Comparison of ENCODE assay signal across 25 mouse cellular contexts in the genomic region with DNA sequence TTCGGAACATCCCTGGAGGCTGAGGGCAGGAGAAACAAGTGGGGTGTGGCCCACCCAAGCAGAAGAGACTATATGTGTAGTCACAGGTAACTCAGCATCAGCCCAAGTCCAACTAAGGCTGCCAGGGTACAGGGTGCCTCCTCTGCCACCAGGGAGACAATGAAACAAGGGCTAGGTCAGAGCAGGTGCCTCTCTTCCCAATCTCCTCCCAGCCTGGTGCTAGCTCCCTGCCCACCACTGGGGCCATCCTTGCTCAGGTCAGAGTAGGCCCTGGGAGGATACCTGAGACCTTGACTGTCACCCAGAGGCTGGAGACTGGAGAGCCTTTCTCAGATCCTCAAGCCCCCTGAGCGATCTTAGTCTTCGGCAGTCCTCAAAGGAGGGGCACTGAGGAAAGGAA. TPM values are rescaled to one million over a fixed set of nuclear protein-coding genes. Genes with fewer than 3 reads are reported as not detected.
DNase-seq lines count a peak whose midpoint lies in the region; ATAC-seq and TF ChIP-seq lines count a peak whose summit lies in the region.
"Had no signal": no experiment of that assay in that cellular context is flagged by ENCODE, and none has a peak within 500 bp of the region (broad histone marks: within the 10 kb centered on the region; RNA-seq: fewer than 3 reads in every experiment).

No protein-coding gene starts in this region.

- 0 out of 2 replicates have a peak, but pooled peaks cover 2% of the 10 kb centered on the region for H3K4me1 ChIP-seq in forebrain, embryonic 11.5 days (replicated peaks; ENCODE audit: control insufficient read depth, insufficient read depth, low read length)
- no peaks in the 10 kb centered on the region for H3K4me1 ChIP-seq in forebrain, postnatal 0 days (ENCODE audit: insufficient read depth)
- peaks cover 39% of the 10 kb centered on the region for H3K4me1 ChIP-seq in heart, embryonic 10.5 days
- peaks cover 48% of the 10 kb centered on the region for H3K4me1 ChIP-seq in embryonic facial prominence, embryonic 10.5 days

- no peaks in the 10 kb centered on the region for H3K27me3 ChIP-seq in forebrain, embryonic 11.5 days (ENCODE audit: control insufficient read depth, insufficient read depth, low read length)
- no peaks in the 10 kb centered on the region for H3K27me3 ChIP-seq in forebrain, postnatal 0 days (ENCODE audit: insufficient read depth, low read length)
- H3K27me3 ChIP-seq in heart, embryonic 10.5 days (ENCODE audit: insufficient read depth, poor library complexity, severe bottlenecking): peaks cover 20% of the 10 kb centered on the region
- 0 out of 2 replicates have a peak, but pooled peaks cover 5% of the 10 kb centered on the region for H3K27me3 ChIP-seq in embryonic facial prominence, embryonic 10.5 days (replicated peaks; ENCODE audit: low read depth, poor library complexity, severe bottlenecking)
- H3K27me3 ChIP-seq: embryonic facial prominence, embryonic 13.5 days; embryonic facial prominence, embryonic 15.5 days; forebrain, embryonic 12.5 days; Patski had no signal

- peak; percentile 37 for DNase-seq in forebrain, embryonic 11.5 days (ENCODE audit: low spot score)
- no peak for DNase-seq in forebrain, postnatal 0 days
- peak; percentile 61 for DNase-seq in heart, embryonic 10.5 days (ENCODE audit: low spot score)
- no peak for DNase-seq in heart, postnatal 25 days (ENCODE audit: low spot score)
- no peak for DNase-seq in embryonic facial prominence, embryonic 10.5 days (ENCODE audit: low spot score)
- DNase-seq: adrenal gland, adult 8-10 months; adrenal gland, postnatal 14 days; adrenal gland, postnatal 36 days; B cell, adult 2 months; cerebellum, adult 11-12 months; cerebellum, adult 2 months; cerebellum, adult 9-10 months; cerebellum, postnatal 10 days; cerebellum, postnatal 25 days had no signal

- no peaks in the 10 kb centered on the region; the same call in 1 of the 2 replicates for H3K9me3 ChIP-seq in forebrain, embryonic 11.5 days (ENCODE audit: control insufficient read depth, low read length)
- 0 out of 2 replicates have a peak, but pooled peaks cover 7% of the 10 kb centered on the region for H3K9me3 ChIP-seq in forebrain, postnatal 0 days (ENCODE audit: low read length)
- H3K9me3 ChIP-seq in heart, embryonic 10.5 days: no peaks in the 10 kb centered on the region
- no peaks in the 10 kb centered on the region for H3K9me3 ChIP-seq in embryonic facial prominence, embryonic 10.5 days
- H3K9me3 ChIP-seq: embryonic facial prominence, embryonic 15.5 days; forebrain, embryonic 12.5 days; G1E had no signal

- no peak overlapping the region for H3K4me2 ChIP-seq in forebrain, embryonic 11.5 days (ENCODE audit: low read depth, low read length, severe bottlenecking)
- H3K4me2 ChIP-seq in forebrain, postnatal 0 days (ENCODE audit: low read depth): no peak overlapping the region
- H3K4me2 ChIP-seq: embryonic facial prominence, embryonic 13.5 days; embryonic facial prominence, embryonic 15.5 days; forebrain, embryonic 12.5 days had no signal

- TF ChIP-seq CTCF in forebrain, postnatal 0 days (IDR thresholded peaks at IDR 0.05; ENCODE audit: low read depth): no peak

- H3K4me3 ChIP-seq in forebrain, embryonic 11.5 days (ENCODE audit: low read depth, low read length): no peak overlapping the region
- no peak overlapping the region for H3K4me3 ChIP-seq in forebrain, postnatal 0 days (ENCODE audit: low read depth, low read length)
- no peak overlapping the region for H3K4me3 ChIP-seq in heart, embryonic 10.5 days
- H3K4me3 ChIP-seq in embryonic facial prominence, embryonic 10.5 days: no peak overlapping the region
- H3K4me3 ChIP-seq: embryonic facial prominence, embryonic 13.5 days; embryonic facial prominence, embryonic 15.5 days; forebrain, embryonic 12.5 days had no signal

- no peaks in the 10 kb centered on the region for H3K36me3 ChIP-seq in forebrain, embryonic 11.5 days (ENCODE audit: control insufficient read depth, insufficient read depth, low read length)
- H3K36me3 ChIP-seq in forebrain, postnatal 0 days (ENCODE audit: insufficient read depth): no peaks in the 10 kb centered on the region
- H3K36me3 ChIP-seq in heart, embryonic 10.5 days: no peaks in the 10 kb centered on the region
- 0 out of 2 replicates have a peak, but pooled peaks cover 4% of the 10 kb centered on the region for H3K36me3 ChIP-seq in embryonic facial prominence, embryonic 10.5 days (replicated peaks)
- H3K36me3 ChIP-seq: embryonic facial prominence, embryonic 13.5 days; embryonic facial prominence, embryonic 15.5 days; forebrain, embryonic 12.5 days; G1E had no signal

- H3K9ac ChIP-seq in forebrain, embryonic 11.5 days (ENCODE audit: low read length): no peak overlapping the region
- no peak overlapping the region for H3K9ac ChIP-seq in forebrain, postnatal 0 days
- H3K9ac ChIP-seq: embryonic facial prominence, embryonic 13.5 days; embryonic facial prominence, embryonic 15.5 days; forebrain, embryonic 12.5 days had no signal

- 87% methylated on average over 3 of the region's 3 CpGs for WGBS in forebrain, embryonic 11.5 days
- 100% methylated on average over 3 of the region's 3 CpGs for WGBS in forebrain, postnatal 0 days
- 79% methylated on average over 3 of the region's 3 CpGs for WGBS in heart, embryonic 10.5 days
- 87% methylated on average over 3 of the region's 3 CpGs for WGBS in embryonic facial prominence, embryonic 10.5 days

- intact Hi-C loops in heart, postnatal 25 days (cut with DNase I): no loop called here

- no peak for ATAC-seq in forebrain, embryonic 11.5 days (replicated peaks; ENCODE audit: low FRiP score)
- ATAC-seq in forebrain, postnatal 0 days: no peak
- ATAC-seq in erythroblast, adult 5-6 weeks (replicated peaks; ENCODE audit: low FRiP score, poor library complexity, severe bottlenecking): no peak
- ATAC-seq: activated CD4-positive, CD25-positive, alpha-beta regulatory T cell, adult 4 months; CD4-positive, CD25-positive, alpha-beta regulatory T cell, adult 4 months; forebrain, embryonic 14.5 days; forebrain, embryonic 16.5 days; Patski had no signal

- no peak overlapping the region for H3K27ac ChIP-seq in forebrain, embryonic 11.5 days (ENCODE audit: low read depth, low read length)
- H3K27ac ChIP-seq in forebrain, postnatal 0 days (ENCODE audit: low read depth, low read length): no peak overlapping the region
- H3K27ac ChIP-seq in heart, embryonic 10.5 days: no peak overlapping the region
- H3K27ac ChIP-seq in embryonic facial prominence, embryonic 10.5 days (replicated peaks): peak overlapping the region; percentile 52; the same call in 1 of the 2 replicates
- H3K27ac ChIP-seq: embryonic facial prominence, embryonic 13.5 days; embryonic facial prominence, embryonic 15.5 days; forebrain, embryonic 12.5 days had no signal

RNA-seq across cellular contexts. Expression of a gene that starts 41.9 kb away (rescaled TPM):
- 9.4 and 11.7 TPM in 2 replicates for polyA plus RNA-seq in forebrain, embryonic 11.5 days (2014; fragmentation: Nextera tagmentation; extraction: Ambion mirVana)
- 31.0 and 45.8 TPM in 2 replicates for total RNA-seq in forebrain, postnatal 0 days (2014; rRNA removed)
- polyA plus RNA-seq in forebrain, postnatal 0 days (2015; fragmentation: Nextera tagmentation; extraction: Ambion mirVana): 27.4 and 32.2 TPM in 2 replicates
- polyA plus RNA-seq in heart, embryonic 10.5 days (2016; fragmentation: Nextera tagmentation; extraction: Ambion mirVana): 3.0 and 10.4 TPM in 2 replicates
- 10 to 100 TPM; 31.4 to 33.0 TPM for total RNA-seq in heart, postnatal 25 days (2021)
- polyA plus RNA-seq in embryonic facial prominence, embryonic 10.5 days (2016; fragmentation: Nextera tagmentation; extraction: Ambion mirVana): 13.8 and 18.2 TPM in 2 replicates
- 0.63 TPM in 1 of 2 replicates, not detected in the other for total RNA-seq in erythroblast, adult 5-6 weeks (2015; ENCODE audit: low replicate concordance)
- not detected in 2 replicates for total RNA-seq in erythroblast, adult 5-6 weeks (2017; ENCODE audit: low replicate concordance)
- total RNA-seq: CH12.LX had no signal
- polyA plus RNA-seq: G1E had no signal

RNA-seq across cellular contexts. Expression of a gene that starts 41.9 kb away (rescaled TPM):
- polyA plus RNA-seq in forebrain, embryonic 11.5 days (2014; fragmentation: Nextera tagmentation; extraction: Ambion mirVana): 18.1 and 21.1 TPM in 2 replicates
- total RNA-seq in forebrain, postnatal 0 days (2014; rRNA removed): 612 and 779 TPM in 2 replicates
- polyA plus RNA-seq in forebrain, postnatal 0 days (2015; fragmentation: Nextera tagmentation; extraction: Ambion mirVana): 54.0 and 58.3 TPM in 2 replicates
- not detected in 2 replicates for polyA plus RNA-seq in heart, embryonic 10.5 days (2016; fragmentation: Nextera tagmentation; extraction: Ambion mirVana)
- total RNA-seq in heart, postnatal 25 days (2021): 1 to 10 TPM; 1.0 to 1.2 TPM
- 1.5 and 2.2 TPM in 2 replicates for polyA plus RNA-seq in embryonic facial prominence, embryonic 10.5 days (2016; fragmentation: Nextera tagmentation; extraction: Ambion mirVana)
- not detected in 2 replicates for total RNA-seq in erythroblast, adult 5-6 weeks (2015; ENCODE audit: low replicate concordance)
- not detected in 2 replicates for total RNA-seq in erythroblast, adult 5-6 weeks (2017; ENCODE audit: low replicate concordance)
- total RNA-seq: CH12.LX had no signal
- polyA plus RNA-seq: activated CD4-positive, CD25-positive, alpha-beta regulatory T cell, adult 4 months; CD4-positive, CD25-positive, alpha-beta regulatory T cell, adult 4 months had no signal

RNA-seq across cellular contexts. Expression of a gene that starts 43.5 kb away (rescaled TPM):
- 0.88 and 1.1 TPM in 2 replicates for polyA plus RNA-seq in forebrain, embryonic 11.5 days (2014; fragmentation: Nextera tagmentation; extraction: Ambion mirVana)
- total RNA-seq in forebrain, postnatal 0 days (2014; rRNA removed): 0.38 and 3.0 TPM in 2 replicates
- polyA plus RNA-seq in forebrain, postnatal 0 days (2015; fragmentation: Nextera tagmentation; extraction: Ambion mirVana): 1.1 and 1.5 TPM in 2 replicates
- 0.07 TPM in 1 of 2 replicates, not detected in the other for polyA plus RNA-seq in heart, embryonic 10.5 days (2016; fragmentation: Nextera tagmentation; extraction: Ambion mirVana)
- total RNA-seq in heart, postnatal 25 days (2021): not detected
- polyA plus RNA-seq in embryonic facial prominence, embryonic 10.5 days (2016; fragmentation: Nextera tagmentation; extraction: Ambion mirVana): 0.36 and 0.56 TPM in 2 replicates
- not detected in 2 replicates for total RNA-seq in erythroblast, adult 5-6 weeks (2015; ENCODE audit: low replicate concordance)
- not detected in 2 replicates for total RNA-seq in erythroblast, adult 5-6 weeks (2017; ENCODE audit: low replicate concordance)
- total RNA-seq: adrenal gland, postnatal 14 days had no signal
- polyA plus RNA-seq: activated CD4-positive, CD25-positive, alpha-beta regulatory T cell, adult 4 months; CD4-positive, CD25-positive, alpha-beta regulatory T cell, adult 4 months; embryonic facial prominence, embryonic 13.5 days; G1E had no signal

Comparison
In these comparisons a context has a peak if more than half of its experiments do, and no peak if none do; other contexts are left out.
1. DNase-seq: peak in forebrain, embryonic 11.5 days (single experiment) and heart, embryonic 10.5 days (single experiment); none in forebrain, postnatal 0 days (single experiment), heart, postnatal 25 days (single experiment) and embryonic facial prominence, embryonic 10.5 days (single experiment).